Mouse (Mus musculus) ES-Bruce4 (cell line): ENCODE measurements around the gene Baiap2l1. TPM values are rescaled to one million over a fixed set of nuclear protein-coding genes. Genes with fewer than 3 reads are reported as not detected.
A peak's percentile ranks its signal among the peaks of the same experiment; 100 is the strongest.

ENCODE experiments used
- H3K27ac ChIP-seq: 2 replicates; pipeline ENCODE4 v1.5.1; 2012; ENCODE audit warnings: low read length, inconsistent platforms; ENCODE audit not compliant: insufficient read depth
- H3K27me3 ChIP-seq: 2 replicates; pipeline ENCODE4 v1.6.1; 2012; ENCODE audit warnings: mild to moderate bottlenecking, low read length, inconsistent platforms; ENCODE audit not compliant: control insufficient read depth, poor library complexity, insufficient read depth, severe bottlenecking
- H3K36me3 ChIP-seq: 2 replicates; pipeline ENCODE4 v1.6.1; 2012; ENCODE audit warnings: inconsistent platforms, mild to moderate bottlenecking, low read length, moderate library complexity; ENCODE audit not compliant: control insufficient read depth, poor library complexity, insufficient read depth, severe bottlenecking
- H3K4me1 ChIP-seq: one replicate; pipeline ENCODE4 v1.8.1; 2011; ENCODE audit warnings: low read length; ENCODE audit not compliant: control insufficient read depth, insufficient read depth
- H3K4me3 ChIP-seq: 2 replicates; pipeline ENCODE4 v1.5.1; 2011; ENCODE audit warnings: low read depth, mild to moderate bottlenecking, low read length
- H3K9ac ChIP-seq: 2 replicates; pipeline ENCODE4 v1.6.1; 2012; ENCODE audit warnings: low read depth, mild to moderate bottlenecking, inconsistent platforms; ENCODE audit not compliant: poor library complexity, severe bottlenecking
- H3K9me3 ChIP-seq: replicated peaks from 2 replicates; pipeline ENCODE4 v1.6.1; 2012; ENCODE audit warnings: mild to moderate bottlenecking, low read length, inconsistent platforms; ENCODE audit not compliant: control insufficient read depth, poor library complexity, insufficient read depth, severe bottlenecking
- CTCF ChIP-seq: IDR thresholded peaks from one replicate; pipeline ENCODE4 v1.8.1; 2011; ENCODE audit warnings: low read depth, low read length
- EP300 ChIP-seq: IDR thresholded peaks from 2 replicates; pipeline ENCODE4 v1.6.1; 2011; ENCODE audit warnings: low read depth, low read length; ENCODE audit not compliant: insufficient read depth
- POLR2A ChIP-seq: IDR thresholded peaks from one replicate; pipeline ENCODE4 v1.8.1; 2011; ENCODE audit warnings: low read length; ENCODE audit not compliant: insufficient read depth
- polyA plus RNA-seq: library from polyadenylated mRNA; stranded (reverse); fragments of >200 nt; gene quantifications from 2 replicates; pipeline ENCODE4 v1.2.4, GENCODE M21; 2011; ENCODE audit warnings: low read depth; ENCODE audit not compliant: missing spikeins, insufficient read depth, insufficient read length

Baiap2l1 gene
- polyA plus RNA-seq = 18.2 and 21.7 TPM in 2 replicates

- TF ChIP-seq EP300 (peak; percentile 36; the same call in 1 of the 2 replicates), POLR2A (no peak)
- no peaks in the 10 kb centered on the region for H3K36me3 ChIP-seq
- H3K9me3 ChIP-seq = no peaks in the 10 kb centered on the region
- peak within 1 kb of the TSS; percentile 71 for H3K9ac ChIP-seq
- no peaks in the 10 kb centered on the region for H3K4me1 ChIP-seq
- H3K4me3 ChIP-seq = peak within 1 kb of the TSS; percentile 72
- no peak within 1 kb of the TSS for H3K27ac ChIP-seq
- H3K27me3 ChIP-seq = no peaks in the 10 kb centered on the region
Measured at GRCm38 (mm10) chr5:144357881-144358591, at the start of gene Baiap2l1. TSS of gene Baiap2l1 (minus strand) at chr5:144358112.

GRCm38 (mm10) chr5:144406256-144406655 is 48.3 kb upstream of the Baiap2l1 start:
- no peak overlapping the region for H3K9ac ChIP-seq
- TF ChIP-seq CTCF = no peak
- no peak for TF ChIP-seq EP300
- TF ChIP-seq POLR2A = no peak
- H3K4me3 ChIP-seq = no peak overlapping the region
- H3K4me1 ChIP-seq = peaks cover 2% of the 10 kb centered on the region
- H3K27ac ChIP-seq = no peak overlapping the region
- H3K36me3 ChIP-seq = no peaks in the 10 kb centered on the region
- no peaks in the 10 kb centered on the region; the same call in 1 of the 2 replicates for H3K27me3 ChIP-seq
- no peaks in the 10 kb centered on the region for H3K9me3 ChIP-seq

DNA sequence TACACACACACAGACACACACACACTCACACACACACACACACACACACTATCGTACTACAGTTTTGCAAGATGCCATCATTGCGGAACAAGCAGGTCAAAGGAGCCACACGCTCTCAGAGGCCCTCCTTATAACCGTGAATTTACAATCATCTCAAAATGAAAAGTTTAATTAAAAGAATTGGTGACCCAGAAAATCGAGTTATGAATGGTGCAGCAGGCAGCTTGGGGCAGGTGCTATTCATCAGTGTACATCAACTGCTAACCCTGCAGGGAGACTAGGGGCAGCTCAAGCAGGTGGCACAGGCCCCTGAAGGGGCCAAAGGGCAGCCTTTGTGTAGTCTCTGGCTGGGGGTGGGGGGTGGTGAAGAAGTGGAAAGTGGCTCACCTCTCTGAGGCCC is 42.9 kb upstream of the Baiap2l1 start:
- H3K4me1 ChIP-seq = no peaks in the 10 kb centered on the region
- H3K4me3 ChIP-seq = no peak overlapping the region
- no peaks in the 10 kb centered on the region for H3K9me3 ChIP-seq
- no peak for TF ChIP-seq CTCF
- TF ChIP-seq POLR2A = no peak
- no peak for TF ChIP-seq EP300
- no peak overlapping the region for H3K27ac ChIP-seq
- H3K36me3 ChIP-seq = no peaks in the 10 kb centered on the region
- H3K27me3 ChIP-seq = no peaks in the 10 kb centered on the region; the same call in 1 of the 2 replicates
- no peak overlapping the region for H3K9ac ChIP-seq

DNA sequence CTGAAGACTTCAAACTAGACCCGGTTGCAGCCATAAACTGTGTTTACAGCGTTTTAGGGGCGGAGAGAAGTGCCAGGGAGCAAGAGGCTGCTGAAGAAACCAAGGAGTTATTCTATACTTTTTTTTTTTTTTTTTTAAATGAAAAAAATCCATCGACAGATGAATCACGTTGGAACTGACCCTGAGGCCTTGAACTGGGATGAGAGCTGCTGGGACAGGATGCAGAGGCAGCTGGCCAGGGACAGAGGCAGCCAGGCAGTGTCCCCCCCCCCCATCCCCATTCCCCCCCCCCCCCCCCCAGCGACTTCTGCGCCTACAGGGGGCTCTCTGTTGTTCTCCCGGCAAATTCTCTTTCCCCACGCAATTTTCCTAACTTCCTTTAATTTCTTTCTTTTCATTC is 39.7 kb upstream of the Baiap2l1 start:
- H3K27me3 ChIP-seq = no peaks in the 10 kb centered on the region; the same call in 1 of the 2 replicates
- H3K4me3 ChIP-seq = no peak overlapping the region
- H3K27ac ChIP-seq = no peak overlapping the region
- no peaks in the 10 kb centered on the region for H3K9me3 ChIP-seq
- no peak overlapping the region for H3K9ac ChIP-seq
- no peaks in the 10 kb centered on the region for H3K4me1 ChIP-seq
- no peak for TF ChIP-seq POLR2A
- TF ChIP-seq CTCF = no peak
- TF ChIP-seq EP300 = no peak
- no peaks in the 10 kb centered on the region for H3K36me3 ChIP-seq

- H3K27ac ChIP-seq = no peak overlapping the region
- no peaks in the 10 kb centered on the region for H3K9me3 ChIP-seq
- no peaks in the 10 kb centered on the region for H3K36me3 ChIP-seq
- H3K4me3 ChIP-seq = no peak overlapping the region
- TF ChIP-seq EP300 = no peak
- TF ChIP-seq POLR2A = no peak
- TF ChIP-seq CTCF = no peak
- no peaks in the 10 kb centered on the region for H3K27me3 ChIP-seq
- no peaks in the 10 kb centered on the region for H3K4me1 ChIP-seq
- H3K9ac ChIP-seq = no peak overlapping the region
Measured at GRCm38 (mm10) chr5:144394142-144394541, 36.2 kb upstream of the Baiap2l1 start.

GRCm38 (mm10) chr5:144387851-144388250 is 29.9 kb upstream of the Baiap2l1 start:
- no peak overlapping the region for H3K9ac ChIP-seq
- H3K27ac ChIP-seq = no peak overlapping the region
- no peaks in the 10 kb centered on the region for H3K27me3 ChIP-seq
- no peaks in the 10 kb centered on the region for H3K4me1 ChIP-seq
- TF ChIP-seq POLR2A (no peak), CTCF (peak; percentile 51)
- no peaks in the 10 kb centered on the region for H3K36me3 ChIP-seq
- no peak overlapping the region for H3K4me3 ChIP-seq
- H3K9me3 ChIP-seq = no peaks in the 10 kb centered on the region
